Mouse (Mus musculus) WW6 (cell line): ENCODE data around the gene Sec14l5.
A peak's percentile ranks its signal among the peaks of the same experiment; 100 is the strongest.
"Not testable (repeated sequence)": the region's sequence is repeated elsewhere in the genome, so short reads cannot be mapped to it uniquely, and the experiment has no call there.

ENCODE experiments used
- DNase-seq: peaks from one replicate; pipeline ENCODE4 v3.0.0-alpha.2; 2013; ENCODE audit warnings: low read depth, low spot score

Gene Sec14l5

DNA sequence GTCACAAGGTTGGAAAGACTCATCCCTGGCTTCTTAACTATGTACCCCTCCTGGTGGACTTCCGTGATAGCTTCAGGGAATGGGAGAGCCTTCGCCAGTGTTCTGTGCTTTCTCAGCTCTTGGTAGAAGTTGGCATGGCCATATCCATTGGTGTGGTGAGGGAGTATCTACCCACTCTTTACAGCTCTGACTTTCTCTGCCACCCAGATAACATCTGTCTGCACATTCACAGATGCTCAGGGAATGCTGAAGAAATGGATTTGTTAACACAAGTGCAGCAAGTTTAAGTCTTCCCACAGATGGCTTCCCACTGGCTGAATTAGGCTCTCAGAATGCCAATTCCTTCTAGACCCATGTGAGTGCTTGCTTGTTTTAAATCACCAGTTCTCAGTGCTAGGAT lies 67.2 kb downstream of the Sec14l5 start:
- DNase-seq = no peak

DNA sequence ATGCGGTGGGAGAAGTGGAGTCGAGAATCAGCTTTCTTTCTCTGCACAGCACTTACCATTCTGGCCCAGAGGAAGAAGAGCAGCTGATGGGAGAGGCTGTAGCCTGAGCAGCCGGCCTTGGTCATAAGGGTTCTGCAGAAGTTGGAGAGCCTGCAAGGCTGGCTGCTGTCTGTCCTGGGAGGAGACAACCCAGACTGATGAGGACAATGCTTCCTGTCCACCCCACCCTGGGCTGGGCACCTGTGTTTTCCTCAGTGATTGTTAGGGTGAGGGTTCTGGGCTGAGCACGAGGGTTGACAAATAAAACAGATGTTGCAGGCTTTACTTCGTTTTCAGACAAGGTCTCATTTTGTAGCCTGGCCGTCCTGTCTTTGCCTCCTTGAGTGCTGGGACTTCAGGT lies 69.8 kb downstream of the Sec14l5 start:
- DNase-seq = no peak

DNA sequence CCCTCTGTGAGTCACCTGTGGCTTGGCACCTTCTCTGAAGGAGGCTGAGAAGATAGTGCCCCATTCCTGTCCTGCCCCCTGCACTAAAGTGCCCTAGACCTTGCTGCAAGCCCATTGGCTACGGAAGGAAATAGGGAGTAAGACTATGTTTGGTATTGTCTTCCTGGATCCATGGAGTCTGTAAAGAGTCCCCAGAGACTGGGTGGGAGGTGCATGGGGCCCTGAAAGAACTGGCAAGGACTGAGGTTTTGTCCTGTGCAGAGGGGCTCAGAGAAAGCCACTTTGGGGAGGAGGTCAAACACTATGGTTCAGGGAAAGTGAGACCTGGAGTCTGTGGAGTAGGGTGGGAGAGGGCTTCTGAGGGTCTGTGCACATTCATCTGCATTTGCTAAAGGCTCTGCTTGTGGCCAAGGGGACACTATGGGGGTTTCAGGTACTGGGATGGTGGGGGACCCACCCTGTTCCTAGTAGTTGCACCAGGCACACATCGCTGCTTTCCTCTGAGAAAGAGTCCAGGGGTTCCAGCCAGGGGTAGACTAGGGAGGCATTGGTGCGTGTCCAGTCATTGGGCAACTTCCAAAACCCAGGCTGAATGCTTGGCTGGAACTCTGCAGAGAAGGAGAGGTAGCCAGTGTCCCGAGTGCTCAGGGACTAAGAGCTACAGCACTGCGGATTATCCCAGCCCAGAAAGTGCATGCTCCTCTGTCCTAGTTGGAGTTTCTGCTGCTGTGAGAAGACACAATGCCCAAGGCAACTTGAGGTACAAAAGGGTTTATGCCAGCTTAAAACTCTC lies 70.6 kb downstream of the Sec14l5 start:
- no peak for DNase-seq

DNA sequence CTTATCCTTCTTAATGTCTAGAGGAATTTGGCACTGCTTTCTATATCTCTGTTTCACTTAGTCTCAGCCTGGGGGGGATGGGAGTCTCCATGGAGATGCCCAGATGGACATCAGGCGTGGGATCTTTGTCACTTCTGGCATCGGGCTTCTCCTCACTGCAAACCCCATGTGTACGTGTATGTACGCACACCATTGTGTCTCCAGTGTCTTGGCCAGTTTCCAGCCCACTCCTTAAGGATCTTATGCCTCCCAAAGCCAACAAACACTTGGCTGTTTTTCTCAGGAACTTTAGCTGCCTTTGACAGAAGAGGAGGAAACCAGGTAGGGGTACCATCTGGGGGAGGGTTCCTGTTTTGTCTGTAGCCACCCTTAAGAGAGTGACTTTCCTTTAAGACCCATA lies 74.5 kb downstream of the Sec14l5 start:
- no peak for DNase-seq

DNA sequence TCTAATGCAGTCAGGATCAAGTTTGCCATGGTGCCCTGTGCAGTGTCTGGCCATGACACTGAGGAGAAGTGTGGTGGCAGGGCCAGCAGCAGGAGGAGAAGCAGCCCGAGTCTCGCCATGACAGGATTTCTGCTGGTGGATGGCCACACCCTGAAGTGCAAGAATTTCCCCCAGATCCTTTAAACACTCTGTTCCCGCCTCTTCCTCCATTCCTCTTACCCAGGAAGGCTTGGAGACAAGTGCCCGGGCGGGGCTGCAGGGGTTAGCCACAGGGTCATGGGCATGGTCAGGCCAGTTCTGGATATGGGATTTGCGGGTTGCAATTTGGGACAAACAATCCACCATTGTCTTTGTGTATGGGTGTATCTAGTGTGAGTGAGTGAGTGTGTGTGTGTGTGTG lies 75.2 kb downstream of the Sec14l5 start, which contains the start of gene AU021092:
AU021092 (minus strand) TSS at position 160 of the 400 bp plus-strand sequence.
- no peak for DNase-seq

DNA sequence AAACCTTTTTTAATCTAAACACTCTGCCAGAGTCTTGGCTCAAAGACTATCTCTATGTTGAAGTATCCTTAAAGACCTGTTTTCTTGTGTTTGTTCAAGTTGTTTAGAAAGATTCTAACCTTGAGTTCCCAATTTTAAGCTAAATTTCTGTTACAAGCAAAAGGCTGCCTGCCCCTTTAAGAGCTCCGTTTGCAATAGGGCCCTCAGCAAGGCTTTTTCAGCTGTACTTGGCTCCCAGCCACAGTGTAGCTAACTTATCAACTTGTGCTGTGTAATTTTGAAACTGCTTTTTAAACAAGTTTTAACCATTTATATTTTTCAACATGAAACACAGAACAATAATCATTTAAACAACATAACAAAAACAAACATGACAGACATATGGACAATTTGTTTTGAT lies 79.6 kb downstream of the Sec14l5 start:
- not testable (repeated sequence) for DNase-seq

DNA sequence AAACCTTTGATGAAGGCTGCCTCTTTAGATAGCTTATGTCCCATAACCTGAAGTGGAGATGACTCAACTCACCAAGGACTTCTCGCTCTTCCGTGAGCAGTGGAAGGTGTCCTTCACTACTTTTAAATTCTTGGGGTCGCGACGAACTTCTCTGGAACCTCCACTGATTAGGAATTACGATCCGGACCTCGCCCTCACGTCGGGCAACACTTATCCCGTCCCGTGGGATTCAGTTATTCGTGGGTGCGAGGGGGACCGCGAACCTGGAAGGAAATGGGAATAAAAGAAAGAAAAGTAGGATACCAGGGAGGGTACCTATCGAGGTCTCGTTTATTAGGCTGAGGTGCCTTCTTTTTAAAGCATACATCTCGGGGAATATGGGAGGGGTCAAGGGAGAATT lies 80.6 kb downstream of the Sec14l5 start:
- not testable (repeated sequence) for DNase-seq

DNA sequence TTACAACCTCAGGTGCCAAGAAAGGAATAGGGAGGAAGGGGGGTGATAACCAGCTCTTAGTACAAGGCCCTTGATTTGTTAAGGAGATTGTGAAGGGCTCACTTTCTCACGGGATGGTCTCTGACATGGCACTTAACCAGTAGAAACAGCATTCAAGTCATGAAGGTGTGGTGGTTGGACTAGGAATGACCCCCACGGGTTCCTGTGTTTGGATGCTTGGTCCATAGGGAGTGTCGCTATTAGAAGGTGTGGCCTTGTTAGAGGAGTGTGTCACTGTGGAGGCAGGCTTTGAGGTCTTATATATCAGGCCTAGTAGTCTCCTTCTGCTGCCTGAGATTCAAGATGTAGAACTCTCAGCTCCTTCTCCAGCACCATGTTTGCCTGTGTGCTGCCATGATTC lies 81.2 kb downstream of the Sec14l5 start:
- DNase-seq = not testable (repeated sequence)

DNA sequence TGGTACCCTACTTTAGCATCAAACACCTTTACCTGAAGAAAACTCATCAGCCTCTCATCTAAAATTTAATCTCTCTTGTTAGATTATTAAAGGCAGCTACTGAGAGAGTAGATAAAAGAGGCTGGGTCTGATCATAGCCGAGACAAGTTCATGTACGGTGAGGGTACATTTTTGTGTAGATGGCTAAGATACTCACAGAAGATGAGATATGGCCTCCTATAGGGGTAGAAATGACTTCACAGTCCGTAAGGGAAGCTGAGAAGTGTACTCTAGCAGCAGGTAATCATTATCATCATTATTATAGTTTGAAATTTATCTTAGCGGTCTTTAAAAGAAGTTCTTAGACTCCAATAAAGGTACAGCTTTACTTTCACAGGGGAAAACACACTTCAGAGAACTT lies 86.1 kb downstream of the Sec14l5 start:
- no peak for DNase-seq

DNA sequence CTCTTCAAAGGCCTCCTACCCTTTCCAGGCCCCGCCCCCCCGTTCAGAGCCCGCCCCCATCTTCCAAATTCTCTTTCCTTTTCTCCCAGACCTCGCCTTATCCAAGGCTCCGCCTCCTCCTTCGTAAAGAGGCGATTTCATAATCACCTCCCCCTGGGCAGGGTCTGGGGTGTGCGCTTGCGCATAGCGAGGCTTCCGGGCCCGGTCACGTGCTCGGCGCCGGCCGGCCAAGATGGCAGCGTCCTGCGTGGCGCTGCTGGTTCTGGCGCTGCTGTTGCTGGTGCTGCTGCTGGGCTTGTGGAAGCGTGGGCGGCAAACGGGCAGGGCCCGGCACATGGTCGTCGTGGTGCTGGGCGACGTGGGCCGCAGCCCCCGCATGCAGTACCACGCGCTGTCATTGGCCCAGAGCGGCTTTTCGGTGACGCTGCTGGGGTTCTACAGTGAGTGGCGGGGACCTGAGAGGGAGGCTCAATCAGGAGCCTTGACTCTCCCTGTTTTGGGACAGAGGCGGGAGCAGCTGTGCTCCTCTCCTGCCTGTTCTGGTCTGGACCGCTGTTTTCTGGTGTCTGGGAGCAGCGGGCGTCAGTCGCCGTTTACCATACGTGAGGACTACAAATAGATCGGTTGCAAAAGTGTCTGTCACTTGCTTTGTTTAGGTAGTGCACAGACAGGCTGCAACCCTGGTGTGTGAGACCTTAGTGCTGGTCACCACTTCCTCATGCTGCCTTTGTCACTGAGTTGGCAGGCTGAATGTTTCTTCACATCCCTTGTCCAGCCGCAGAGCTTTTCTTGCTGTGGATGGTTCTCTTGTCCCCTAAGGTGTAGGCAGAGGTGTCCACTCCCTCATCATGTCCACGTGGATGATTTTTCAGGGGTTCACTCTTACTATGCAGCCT lies 86.8 kb downstream of the Sec14l5 start, which contains the start of gene Alg1:
Alg1 (plus strand) TSS at position 204 of the 896 bp plus-strand sequence.
- DNase-seq = peak; percentile 87
